In the genomic region with DNA sequence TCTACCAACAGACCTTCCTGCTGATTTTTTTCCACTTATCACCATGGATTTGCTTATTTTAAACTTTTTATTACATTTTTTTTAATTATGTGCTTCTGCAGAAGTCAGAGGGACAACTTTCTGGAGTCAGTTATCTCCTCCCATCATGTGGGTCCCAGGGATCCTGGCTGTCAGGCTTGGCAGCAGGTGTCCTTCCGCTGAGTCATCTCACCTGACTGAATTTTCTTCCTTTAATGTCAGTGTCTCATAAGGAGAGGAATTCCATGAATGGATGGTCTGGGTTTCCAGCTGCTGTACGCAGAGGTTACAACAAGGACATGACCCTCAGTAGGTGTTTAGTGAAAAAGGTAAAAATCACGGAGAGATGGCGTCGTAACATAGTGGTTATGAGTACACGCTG, we compare ENCODE assay signal across 30 mouse cellular contexts.
"Had no signal": no experiment of that assay in that cellular context is flagged by ENCODE, and none has a peak within 500 bp of the region (broad histone marks: within the 10 kb centered on the region; RNA-seq: fewer than 3 reads in every experiment).

No protein-coding gene starts in this region.

- H3K4me3 ChIP-seq: heart, embryonic 12.5 days; heart, embryonic 13.5 days; heart, embryonic 15.5 days; hindbrain, embryonic 10.5 days; hindbrain, embryonic 12.5 days; hindbrain, embryonic 13.5 days; hindbrain, embryonic 15.5 days; intestine, embryonic 15.5 days; kidney, embryonic 15.5 days; layer of hippocampus, adult 2 months; left cerebral cortex, adult 2 months had no signal

- H3K36me3 ChIP-seq: heart, embryonic 12.5 days; heart, embryonic 13.5 days; heart, embryonic 15.5 days; hindbrain, embryonic 10.5 days; hindbrain, embryonic 12.5 days; hindbrain, embryonic 13.5 days; hindbrain, embryonic 15.5 days; intestine, embryonic 15.5 days; kidney, embryonic 15.5 days had no signal

- H3K4me1 ChIP-seq: heart, embryonic 15.5 days; hindbrain, embryonic 10.5 days; hindbrain, embryonic 12.5 days; hindbrain, embryonic 13.5 days; hindbrain, embryonic 15.5 days; intestine, embryonic 15.5 days; kidney, embryonic 15.5 days had no signal

- H3K9ac ChIP-seq: heart, embryonic 12.5 days; heart, embryonic 13.5 days; heart, embryonic 15.5 days; hindbrain, embryonic 12.5 days; hindbrain, embryonic 13.5 days; hindbrain, embryonic 14.5 days; hindbrain, embryonic 15.5 days; intestine, embryonic 15.5 days; kidney, embryonic 15.5 days had no signal

- H3K27me3 ChIP-seq: heart, embryonic 15.5 days; hindbrain, embryonic 12.5 days; hindbrain, embryonic 15.5 days; intestine, embryonic 15.5 days; kidney, embryonic 15.5 days had no signal

- DNase-seq: heart, postnatal 10 days; heart, postnatal 14 days; heart, postnatal 36 days; heart, postnatal 4 days; kidney, adult 11 months; kidney, adult 18-20 months; kidney, adult 2 months; kidney, adult 8-10 months; kidney, adult 9 months; kidney, postnatal 10 days; kidney, postnatal 14 days; kidney, postnatal 25 days; kidney, postnatal 36 days; kidney, postnatal 4 days; layer of hippocampus, adult 9-11 months; layer of hippocampus, postnatal 36 days had no signal

- H3K27ac ChIP-seq: heart, embryonic 13.5 days; heart, embryonic 15.5 days; hindbrain, embryonic 10.5 days; hindbrain, embryonic 12.5 days; hindbrain, embryonic 13.5 days; hindbrain, embryonic 14.5 days; hindbrain, embryonic 15.5 days; hindbrain, postnatal 0 days; intestine, embryonic 15.5 days; kidney, embryonic 15.5 days; kidney, postnatal 0 days; layer of hippocampus, adult 2 months; left cerebral cortex, adult 2 months had no signal

- H3K9me3 ChIP-seq: heart, embryonic 12.5 days; heart, embryonic 13.5 days; heart, embryonic 15.5 days; hindbrain, embryonic 10.5 days; hindbrain, embryonic 12.5 days; hindbrain, embryonic 13.5 days; hindbrain, embryonic 15.5 days; intestine, embryonic 15.5 days; kidney, embryonic 15.5 days had no signal
